Mouse (Mus musculus): Measurements from ENCODE around the gene Galnt7.

DNA sequence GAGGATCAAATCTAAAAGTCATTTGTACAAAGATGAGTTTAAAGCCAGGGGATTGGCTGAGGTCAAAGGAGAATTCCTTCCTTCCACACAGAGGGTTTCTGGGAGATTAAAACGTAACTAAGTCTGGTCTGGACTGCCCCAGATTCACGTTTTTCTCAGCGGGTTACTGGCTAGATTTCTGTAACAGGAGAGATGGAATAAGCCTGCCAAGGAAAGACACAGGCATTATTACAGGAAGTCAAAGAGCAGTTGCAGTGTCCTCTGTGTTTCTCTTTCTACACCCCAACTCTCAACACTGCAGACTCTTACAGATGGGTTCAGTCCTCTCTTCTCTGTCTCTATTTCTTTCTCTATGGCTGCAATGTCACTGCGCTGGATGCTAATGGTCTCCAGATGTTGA is 118.3 kb downstream of the Galnt7 start:
- TF ChIP-seq POLR2A (IDR thresholded peaks at IDR 0.05; ENCODE audit: borderline replicate concordance, control insufficient read depth, low read depth, low read length), result no peak
- TF ChIP-seq CTCF (IDR thresholded peaks at IDR 0.05; ENCODE audit: control insufficient read depth, insufficient read depth, low read length), result no peak
